Mouse (Mus musculus): ENCODE results near the gene Pou2f3. TPM values are rescaled to one million over a fixed set of nuclear protein-coding genes. Genes with fewer than 3 reads are reported as not detected.
A peak's percentile ranks its signal among the peaks of the same experiment; 100 is the strongest.

Pou2f3 gene
- total and polyA plus RNA-seq, 2 experiments from 2014 or later, result 0.16 TPM; not detected in 1

DNA sequence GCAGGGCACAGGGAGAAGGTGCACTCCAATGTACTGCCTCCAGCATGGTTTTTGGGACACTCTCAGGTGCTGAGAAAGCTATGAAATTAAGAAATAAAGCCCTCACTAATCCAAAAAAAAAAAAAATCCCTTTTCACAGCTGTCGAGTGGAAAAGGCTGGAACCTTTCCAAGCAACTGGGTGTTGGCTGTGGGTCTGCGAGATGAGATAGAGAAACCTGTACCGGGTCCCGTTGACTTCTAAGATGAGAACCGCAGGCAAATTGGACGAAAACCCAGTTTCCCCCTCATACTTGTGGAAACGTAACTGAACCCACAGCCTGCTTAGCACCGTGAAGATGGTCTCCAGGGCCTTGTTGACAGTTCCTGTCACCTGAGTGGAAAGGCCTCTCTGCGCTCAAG lies 59.2 kb downstream of the Pou2f3 start:
- Histone ChIP-seq H3K36me3 (ENCODE audit: insufficient read depth, low read length) (no peaks in the 10 kb centered on the region), H3K4me2 (ENCODE audit: low read depth, low read length, poor library complexity, severe bottlenecking) (no peak overlapping the region), H3K9ac (replicated peaks; ENCODE audit: low read length, poor library complexity, severe bottlenecking) (no peak overlapping the region), H3K4me1 (ENCODE audit: insufficient read depth, low read length) (no peaks in the 10 kb centered on the region), H3K27ac (ENCODE audit: low read depth, low read length) (no peak overlapping the region), H3K27me3 (ENCODE audit: insufficient read depth, low read length) (no peaks in the 10 kb centered on the region), H3K4me3 (ENCODE audit: low read depth, low read length) (no peak overlapping the region), H3K9me3 (ENCODE audit: low read length) (no peaks in the 10 kb centered on the region)
- TF ChIP-seq CTCF (IDR thresholded peaks at IDR 0.05), result no peak
- ATAC-seq (ENCODE audit: low FRiP score) (no peak), DNase-seq (ENCODE audit: low spot score) (no peak)
- 76% methylated on average over 9 of the region's 9 CpGs for WGBS

DNA sequence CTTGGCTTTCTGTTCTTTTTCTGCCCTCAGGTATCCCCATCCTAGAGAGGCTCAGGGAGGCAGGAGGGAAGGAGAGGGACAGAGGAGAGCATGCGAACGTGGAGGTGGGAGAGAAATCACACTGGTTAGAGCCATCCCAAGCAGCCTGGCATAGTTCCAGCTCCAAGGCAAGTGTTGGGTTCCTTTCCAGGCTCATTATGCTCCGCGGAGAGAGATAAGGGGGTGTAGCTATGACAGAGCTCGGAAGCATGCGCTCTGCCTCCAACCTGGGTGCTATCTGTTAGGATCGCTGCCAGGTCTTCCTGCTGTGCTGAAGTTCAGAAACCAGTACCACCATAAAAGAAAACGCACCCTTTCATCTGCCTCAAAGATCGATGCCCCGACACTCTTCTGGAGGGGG lies 60.1 kb downstream of the Pou2f3 start:
- DNase-seq (ENCODE audit: low spot score) (no peak), ATAC-seq (ENCODE audit: low FRiP score) (no peak)
- H3K4me3 ChIP-seq (ENCODE audit: low read depth, low read length), result no peak overlapping the region
- H3K9me3 ChIP-seq (ENCODE audit: low read length), result no peaks in the 10 kb centered on the region
- H3K27ac ChIP-seq (ENCODE audit: low read depth, low read length), result no peak overlapping the region
- 54% methylated on average over 10 of the region's 10 CpGs for WGBS
- H3K27me3 ChIP-seq (ENCODE audit: insufficient read depth, low read length), result no peaks in the 10 kb centered on the region
- TF ChIP-seq CTCF (IDR thresholded peaks at IDR 0.05), result no peak
- no peak overlapping the region for H3K9ac ChIP-seq (replicated peaks; ENCODE audit: low read length, poor library complexity, severe bottlenecking)
- H3K4me1 ChIP-seq (ENCODE audit: insufficient read depth, low read length), result no peaks in the 10 kb centered on the region
- no peaks in the 10 kb centered on the region for H3K36me3 ChIP-seq (ENCODE audit: insufficient read depth, low read length)
- H3K4me2 ChIP-seq (ENCODE audit: low read depth, low read length, poor library complexity, severe bottlenecking), result no peak overlapping the region

DNA sequence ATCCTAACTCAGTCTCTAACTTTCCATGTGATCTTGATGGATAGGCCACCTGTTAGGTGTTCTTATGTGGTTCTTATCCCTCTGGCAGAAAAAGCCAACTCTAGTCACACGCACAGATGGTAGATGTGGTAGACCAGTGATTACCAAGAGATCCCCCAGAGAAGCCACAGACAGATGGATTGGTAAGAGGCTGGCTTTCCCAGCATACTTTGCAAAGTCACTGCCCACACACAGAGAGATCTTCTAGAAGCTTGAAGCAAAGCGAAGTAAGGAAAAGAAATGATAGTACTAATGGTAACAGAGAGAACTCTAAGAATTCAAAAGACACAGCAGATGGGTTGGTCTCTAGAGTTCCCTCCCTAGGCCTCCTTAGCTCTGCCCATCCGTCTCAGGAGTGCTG lies 60.7 kb downstream of the Pou2f3 start:
- DNase-seq (ENCODE audit: low spot score) (peak; percentile 13), ATAC-seq (ENCODE audit: low FRiP score) (no peak)
- WGBS, result 87% methylated on average over 3 of the region's 3 CpGs
- no peaks in the 10 kb centered on the region for H3K9me3 ChIP-seq (ENCODE audit: low read length)
- no peaks in the 10 kb centered on the region for H3K4me1 ChIP-seq (ENCODE audit: insufficient read depth, low read length)
- TF ChIP-seq CTCF (IDR thresholded peaks at IDR 0.05), result no peak
- no peak overlapping the region for H3K9ac ChIP-seq (replicated peaks; ENCODE audit: low read length, poor library complexity, severe bottlenecking)
- H3K27ac ChIP-seq (ENCODE audit: low read depth, low read length), result no peak overlapping the region
- no peaks in the 10 kb centered on the region for H3K36me3 ChIP-seq (ENCODE audit: insufficient read depth, low read length)
- no peak overlapping the region for H3K4me2 ChIP-seq (ENCODE audit: low read depth, low read length, poor library complexity, severe bottlenecking)
- H3K4me3 ChIP-seq (ENCODE audit: low read depth, low read length), result no peak overlapping the region
- H3K27me3 ChIP-seq (ENCODE audit: insufficient read depth, low read length), result no peaks in the 10 kb centered on the region

DNA sequence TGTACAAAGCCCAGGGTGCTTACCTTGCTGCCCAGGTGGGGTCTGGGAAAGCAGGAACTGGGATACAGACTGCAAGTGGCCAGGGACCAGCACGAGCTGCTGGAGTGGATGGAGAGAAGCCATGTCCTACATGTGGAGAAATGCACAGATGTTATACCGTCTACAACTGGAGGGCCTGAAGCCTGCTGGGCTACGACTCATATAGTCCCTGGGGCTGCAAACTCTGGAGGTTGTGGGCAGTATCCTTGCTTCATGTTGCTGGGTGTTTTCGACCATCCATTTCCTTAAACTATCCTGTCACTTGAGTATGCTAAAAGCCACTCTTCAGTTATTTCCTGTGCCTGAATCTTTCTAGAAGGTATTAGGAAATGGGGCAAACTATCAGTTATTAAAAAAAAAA lies 65.0 kb downstream of the Pou2f3 start:
- Histone ChIP-seq H3K27ac (ENCODE audit: low read depth, low read length) (no peak overlapping the region), H3K4me1 (ENCODE audit: insufficient read depth, low read length) (no peaks in the 10 kb centered on the region), H3K4me3 (ENCODE audit: low read depth, low read length) (no peak overlapping the region), H3K27me3 (ENCODE audit: insufficient read depth, low read length) (no peaks in the 10 kb centered on the region), H3K9ac (replicated peaks; ENCODE audit: low read length, poor library complexity, severe bottlenecking) (no peak overlapping the region), H3K36me3 (ENCODE audit: insufficient read depth, low read length) (no peaks in the 10 kb centered on the region), H3K9me3 (ENCODE audit: low read length) (no peaks in the 10 kb centered on the region), H3K4me2 (ENCODE audit: low read depth, low read length, poor library complexity, severe bottlenecking) (no peak overlapping the region)
- 85% methylated on average over 4 of the region's 4 CpGs for WGBS
- no peak for DNase-seq (ENCODE audit: low spot score)
- no peak for TF ChIP-seq CTCF (IDR thresholded peaks at IDR 0.05)
- ATAC-seq (ENCODE audit: low FRiP score), result no peak

DNA sequence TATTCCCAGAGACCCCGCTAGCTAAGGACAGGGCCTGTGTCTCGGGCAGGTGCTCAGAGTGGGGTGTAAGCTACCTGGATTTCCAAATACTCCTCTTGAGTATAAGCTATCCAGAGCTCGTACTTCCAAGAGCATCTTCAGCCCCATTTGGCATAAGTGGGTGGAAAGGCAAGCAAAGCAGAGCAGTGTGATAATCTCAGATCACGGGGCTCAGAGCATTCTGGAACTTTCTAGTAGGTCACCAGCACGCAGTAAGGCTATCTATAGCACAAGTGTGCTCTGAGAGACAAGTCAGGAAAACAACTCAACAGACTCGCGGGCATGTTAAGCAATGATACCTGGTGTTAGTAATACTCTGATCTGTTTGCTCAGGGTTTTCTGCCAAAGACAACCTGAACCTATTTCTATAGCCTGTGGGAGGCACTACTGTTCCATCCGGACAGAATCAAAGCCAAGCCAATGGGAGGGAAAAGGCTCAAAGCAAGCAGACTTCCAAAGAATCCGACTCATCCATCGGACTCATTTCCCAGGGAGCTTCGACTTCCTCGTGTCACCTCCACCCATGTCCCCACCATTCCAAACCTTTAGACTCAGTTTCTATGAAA lies 65.9 kb downstream of the Pou2f3 start:
- DNase-seq (ENCODE audit: low spot score), result peak; percentile 9
- Histone ChIP-seq H3K4me1 (ENCODE audit: insufficient read depth, low read length) (no peaks in the 10 kb centered on the region), H3K4me3 (ENCODE audit: low read depth, low read length) (no peak overlapping the region), H3K27me3 (ENCODE audit: insufficient read depth, low read length) (no peaks in the 10 kb centered on the region), H3K9me3 (ENCODE audit: low read length) (no peaks in the 10 kb centered on the region), H3K9ac (replicated peaks; ENCODE audit: low read length, poor library complexity, severe bottlenecking) (no peak overlapping the region), H3K27ac (ENCODE audit: low read depth, low read length) (no peak overlapping the region), H3K4me2 (ENCODE audit: low read depth, low read length, poor library complexity, severe bottlenecking) (no peak overlapping the region), H3K36me3 (ENCODE audit: insufficient read depth, low read length) (no peaks in the 10 kb centered on the region)
- no peak for ATAC-seq (ENCODE audit: low FRiP score)
- WGBS, result 72% methylated on average over 12 of the region's 12 CpGs
- peak; percentile 57 for TF ChIP-seq CTCF (IDR thresholded peaks at IDR 0.05)

DNA sequence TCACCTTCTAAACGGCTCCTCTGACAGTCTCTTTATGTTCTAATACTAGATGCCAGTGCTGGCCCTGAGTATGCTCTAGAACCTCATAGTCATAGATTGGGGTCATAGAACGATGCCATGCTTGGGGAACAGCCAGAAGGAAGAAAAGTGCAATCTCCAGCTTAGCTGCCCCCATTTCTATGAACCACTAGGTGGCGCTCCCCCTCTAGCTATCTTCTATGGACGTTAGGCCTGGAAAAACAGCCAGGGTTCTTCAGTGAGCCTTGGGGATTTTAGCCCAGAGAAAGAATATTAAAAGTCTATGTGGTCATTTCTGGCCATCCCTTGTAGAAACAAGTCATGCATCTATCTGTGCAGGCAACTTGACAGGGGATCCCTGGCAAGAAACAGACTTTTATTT lies 68.3 kb downstream of the Pou2f3 start:
- H3K4me3 ChIP-seq (ENCODE audit: low read depth, low read length), result no peak overlapping the region
- H3K36me3 ChIP-seq (ENCODE audit: insufficient read depth, low read length), result no peaks in the 10 kb centered on the region
- H3K9me3 ChIP-seq (ENCODE audit: low read length), result no peaks in the 10 kb centered on the region
- ATAC-seq (ENCODE audit: low FRiP score) (no peak), DNase-seq (ENCODE audit: low spot score) (peak; percentile 81)
- TF ChIP-seq CTCF (IDR thresholded peaks at IDR 0.05), result peak; percentile 97
- H3K27ac ChIP-seq (ENCODE audit: low read depth, low read length), result no peak overlapping the region
- 11% methylated on average over 4 of the region's 4 CpGs for WGBS
- no peak overlapping the region for H3K9ac ChIP-seq (replicated peaks; ENCODE audit: low read length, poor library complexity, severe bottlenecking)
- no peak overlapping the region for H3K4me2 ChIP-seq (ENCODE audit: low read depth, low read length, poor library complexity, severe bottlenecking)
- no peaks in the 10 kb centered on the region for H3K4me1 ChIP-seq (ENCODE audit: insufficient read depth, low read length)
- no peaks in the 10 kb centered on the region for H3K27me3 ChIP-seq (ENCODE audit: insufficient read depth, low read length)
